Mouse (Mus musculus) gastrocnemius, postnatal 36 days (tissue): Measurements from ENCODE around the gene Defb36. TPM values are rescaled to one million over a fixed set of nuclear protein-coding genes. Genes with fewer than 3 reads are reported as not detected.

ENCODE experiments used
- DNase-seq, 2 experiments: peaks; one replicate each; pipeline ENCODE4 v3.0.0; 2022
- intact Hi-C: fragments of 180-260 bp; cut with DNase I; formaldehyde crosslinking; loops from one replicate; pipeline ENCODE4 v1.15.1; 2025
- long read RNA-seq, 2 experiments: library from polyadenylated mRNA; stranded (forward); transcript quantifications; one replicate each; pipeline ENCODE4 v2.0.0; 2021
- total RNA-seq, 2 experiments: library from RNA; stranded (reverse); gene quantifications; 2 replicates each; pipeline ENCODE4 v1.2.3; 2021

The Defb36 gene
- not detected for total RNA-seq
- long read RNA-seq, experiment 1 = 0 reads
- long read RNA-seq, experiment 2 = 0 reads

DNA sequence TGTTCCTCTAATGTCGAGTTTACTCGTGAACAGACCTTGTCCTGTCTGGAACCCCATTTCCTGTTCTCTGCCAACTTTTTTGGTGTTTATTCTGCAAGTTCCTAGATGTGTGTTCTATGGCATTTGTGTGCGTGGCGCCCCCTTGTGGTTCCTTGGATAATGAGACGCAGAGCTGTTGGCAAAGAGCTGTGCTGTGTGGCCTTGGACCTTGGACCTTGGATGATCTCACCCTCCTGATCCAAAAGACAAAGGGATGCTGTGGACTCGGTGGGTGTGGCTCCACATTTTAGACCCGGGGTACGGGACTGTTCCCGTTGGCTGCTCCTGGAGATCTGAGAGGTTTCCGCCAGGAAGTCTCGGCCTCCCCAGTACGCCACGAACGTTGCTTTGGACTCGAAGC is at the start of gene Defb36:
Gene Defb36 (plus strand): TSS at position 271 of the 400 bp plus-strand sequence.
- intact Hi-C loops = no loop called here
- DNase-seq = no peak

DNA sequence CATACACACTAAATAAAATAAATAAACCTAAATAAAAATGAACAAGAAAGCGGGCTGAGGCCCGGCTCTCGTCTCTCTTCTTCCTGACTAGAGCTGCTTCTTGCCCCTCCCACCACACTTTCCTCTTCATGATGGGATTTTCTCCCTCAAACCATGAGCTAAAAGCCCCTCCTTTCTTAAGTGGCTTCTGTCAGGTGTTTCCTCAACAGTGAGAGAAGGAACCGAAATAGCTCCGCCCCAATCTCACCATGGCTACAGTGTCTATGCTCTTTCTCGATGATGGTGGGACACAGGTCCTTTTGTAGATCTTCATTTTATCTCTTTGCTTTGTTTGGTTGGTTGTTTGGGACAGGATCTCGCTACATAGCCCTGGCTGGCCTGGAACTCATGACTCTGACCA is 47.5 kb upstream of the Defb36 start:
- intact Hi-C loops = no loop called here
- DNase-seq = no peak

DNA sequence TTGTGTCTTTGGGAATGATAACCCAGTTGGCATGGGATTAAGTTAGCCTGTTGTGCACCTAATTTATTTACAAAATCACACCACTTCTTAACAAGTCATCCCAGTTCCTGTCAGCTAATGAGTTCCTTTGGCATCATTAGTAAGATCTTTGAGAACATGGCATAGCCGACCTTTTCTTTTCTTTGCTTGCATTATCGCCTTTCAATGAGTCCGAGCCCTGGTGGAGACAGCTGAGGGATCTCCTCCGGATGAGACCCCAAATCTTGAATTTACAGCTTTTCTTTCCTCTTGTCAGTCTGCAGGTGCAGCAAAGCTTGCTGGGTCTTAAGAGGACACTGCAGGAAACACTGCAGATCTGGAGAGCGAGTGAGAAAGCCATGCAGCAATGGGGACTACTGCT is 35.1 kb upstream of the Defb36 start, which contains the start of gene Gm17416:
Gene Gm17416 (plus strand): TSS at position 301 of the 400 bp plus-strand sequence.
- DNase-seq = no peak
- intact Hi-C loops = no loop called here

DNA sequence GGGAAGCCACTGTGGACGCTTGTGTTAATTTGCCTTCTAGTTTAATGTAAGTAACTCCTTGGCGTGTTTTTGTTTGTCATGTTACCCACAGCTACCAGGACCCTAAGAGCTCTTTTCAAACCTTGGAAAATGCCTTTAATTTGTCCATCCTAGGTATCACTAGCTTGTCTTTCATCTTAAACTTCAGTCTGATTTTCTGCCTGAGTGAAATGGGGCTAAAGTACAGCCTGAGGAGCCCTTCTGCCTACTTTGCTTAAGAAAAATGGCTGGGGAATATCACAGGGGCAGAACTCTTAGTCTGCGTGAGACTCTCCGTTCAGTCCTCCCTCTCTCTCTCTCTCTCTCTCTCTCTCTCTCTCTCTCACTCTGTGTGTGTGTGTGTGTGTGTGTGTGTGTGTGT is 34.2 kb upstream of the Defb36 start:
- intact Hi-C loops = no loop called here
- no peak for DNase-seq

DNA sequence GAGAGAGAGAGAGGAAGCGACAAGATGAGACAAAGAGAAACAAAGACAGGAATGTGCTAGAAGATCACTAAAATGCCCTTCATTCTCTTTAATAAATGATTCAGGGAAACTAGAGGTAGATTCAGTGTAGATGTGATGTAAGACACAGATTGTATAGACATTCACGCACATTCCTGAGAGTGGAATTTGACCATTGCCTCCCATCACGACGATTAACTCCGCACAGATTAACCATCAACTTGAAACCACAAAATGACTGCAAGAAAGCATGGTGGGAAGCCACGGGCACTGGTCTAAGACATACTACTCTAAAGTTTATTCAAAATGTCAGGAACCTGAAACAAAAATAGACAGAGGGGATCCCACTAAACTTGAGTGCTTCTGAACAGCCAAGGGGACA is 33.8 kb upstream of the Defb36 start:
- DNase-seq = no peak
- intact Hi-C loops = no loop called here

DNA sequence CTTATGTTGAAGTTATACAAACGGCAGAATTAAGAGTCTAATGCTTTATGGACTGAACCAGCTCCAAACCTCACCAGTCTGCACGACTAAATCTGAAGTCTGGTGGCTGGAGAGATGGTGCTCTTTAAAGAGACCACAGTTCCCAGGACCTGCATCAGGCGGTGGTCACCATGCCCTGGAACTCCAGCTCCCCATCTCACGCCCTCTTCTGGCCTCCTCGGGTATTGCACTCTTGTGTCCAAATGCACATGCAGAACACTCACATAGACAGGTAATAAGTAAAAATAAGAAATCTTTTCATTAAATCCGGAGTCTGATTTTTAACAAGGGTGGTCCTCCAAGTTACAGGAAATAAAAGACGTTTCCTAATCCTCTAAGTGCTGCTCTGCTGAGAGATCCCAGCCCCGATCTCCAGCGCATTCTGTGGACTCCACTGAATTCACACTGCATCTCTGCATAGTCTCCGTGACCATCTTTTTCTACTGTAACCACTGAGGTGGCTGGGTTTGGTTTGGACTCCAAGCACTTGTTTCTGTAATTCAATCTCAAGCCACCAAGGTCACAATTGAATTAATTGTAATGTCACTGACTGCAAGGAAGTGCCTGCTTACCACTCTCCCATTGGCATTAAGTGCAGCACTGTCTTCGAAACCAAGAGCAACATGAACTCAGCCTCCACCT is 31.9 kb upstream of the Defb36 start, which contains the start of gene Defb21:
Gene Defb21 (plus strand): TSS at position 631 of the 681 bp plus-strand sequence.
- DNase-seq = no peak
- intact Hi-C loops = no loop called here

DNA sequence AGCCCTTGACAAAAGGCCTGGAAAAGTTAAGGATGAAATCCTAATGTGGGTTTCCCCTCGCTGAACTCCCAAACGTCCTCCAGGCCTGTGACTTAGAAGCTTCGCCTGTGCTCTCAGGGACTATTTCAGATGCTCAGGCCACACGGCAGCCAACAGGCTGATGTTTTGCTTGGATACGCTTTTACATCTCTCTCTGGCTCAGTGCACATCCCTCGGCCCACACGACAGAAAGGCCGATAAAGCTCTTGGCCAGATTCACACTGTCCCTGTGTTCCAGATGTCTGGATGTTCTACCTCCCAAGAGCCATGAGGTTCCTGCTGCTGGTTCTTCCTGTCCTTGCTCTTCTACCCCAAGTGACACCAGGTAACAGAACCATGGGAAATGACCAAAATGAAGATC is 30.6 kb upstream of the Defb36 start:
- intact Hi-C loops = no loop called here

DNA sequence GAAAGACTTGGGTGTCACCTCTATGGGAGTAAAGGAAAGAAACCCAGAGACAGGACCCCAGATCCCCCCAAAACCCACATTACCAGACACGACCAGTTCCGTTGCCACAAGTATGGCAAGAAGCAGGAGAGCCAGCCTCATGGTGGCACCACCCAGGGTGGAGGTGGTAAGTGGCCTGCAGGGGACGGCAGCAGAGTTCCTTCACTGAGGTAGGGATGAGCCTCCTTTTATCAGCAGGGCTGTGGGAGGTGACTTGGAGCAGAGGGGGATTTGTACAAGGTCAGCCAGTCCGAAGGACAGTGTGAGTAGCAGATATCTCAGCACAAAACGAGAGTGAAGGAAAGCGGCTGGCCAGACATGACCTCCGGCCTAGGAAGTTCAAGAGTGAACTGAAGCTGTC is 24.0 kb upstream of the Defb36 start, which contains the start of gene Defb19:
Gene Defb19 (minus strand): TSS at position 206 of the 400 bp plus-strand sequence.
- intact Hi-C loops = no loop called here
- no peak for DNase-seq

More for the DNA sequence above, 30.6 kb upstream of the Defb36 start:
- DNase-seq = no peak

DNA sequence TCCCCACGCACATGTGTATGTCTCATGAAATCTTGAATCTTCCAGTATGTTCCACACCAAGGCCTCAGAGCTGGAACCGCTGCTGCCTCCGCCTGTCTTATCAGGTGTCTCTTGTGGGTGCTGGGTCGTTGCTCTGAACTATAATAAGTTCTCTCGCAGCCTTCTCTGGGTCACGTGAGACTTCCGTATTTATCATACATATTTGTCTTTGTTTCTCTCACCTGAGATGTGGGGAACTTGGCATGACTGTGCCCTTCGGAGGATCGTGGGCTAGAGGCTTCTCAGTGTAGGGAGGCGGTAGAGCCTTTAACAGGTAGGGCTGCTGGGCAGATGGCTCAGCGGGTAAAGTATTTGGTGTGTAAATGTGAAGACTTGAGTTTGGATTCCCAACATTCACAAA is 23.5 kb upstream of the Defb36 start:
- intact Hi-C loops = no loop called here
- DNase-seq = no peak

DNA sequence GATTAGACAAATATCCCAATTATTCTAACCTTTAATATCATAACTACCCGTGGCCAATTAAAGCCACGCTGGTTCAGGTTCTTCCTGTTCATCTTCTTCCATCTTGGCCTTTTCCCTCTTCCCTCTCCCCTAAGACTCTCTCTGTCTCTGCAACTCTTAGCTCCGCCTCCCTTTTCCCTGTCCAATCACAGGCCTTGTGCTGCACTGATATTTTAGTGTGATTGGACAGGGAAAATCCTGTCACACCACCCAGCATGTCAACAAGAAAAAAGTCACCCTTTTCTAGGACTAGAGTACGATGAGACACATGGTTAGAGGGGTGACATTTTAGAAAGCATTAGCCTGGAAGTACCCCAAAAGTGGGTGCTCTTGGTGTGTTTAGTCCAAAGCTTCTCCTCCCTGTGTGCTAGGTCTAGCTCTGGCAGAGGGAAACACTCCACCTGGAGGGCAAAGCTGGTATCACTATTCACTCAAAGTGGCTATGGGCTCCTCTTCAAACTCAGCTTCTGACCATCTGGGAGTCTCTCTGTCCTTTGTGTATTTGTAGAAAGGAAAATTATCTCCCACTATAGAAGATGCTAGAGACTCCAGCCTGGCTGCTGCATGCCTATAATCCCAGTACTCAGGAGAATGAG is 17.1 kb upstream of the Defb36 start:
- DNase-seq = no peak
- intact Hi-C loops = no loop called here

DNA sequence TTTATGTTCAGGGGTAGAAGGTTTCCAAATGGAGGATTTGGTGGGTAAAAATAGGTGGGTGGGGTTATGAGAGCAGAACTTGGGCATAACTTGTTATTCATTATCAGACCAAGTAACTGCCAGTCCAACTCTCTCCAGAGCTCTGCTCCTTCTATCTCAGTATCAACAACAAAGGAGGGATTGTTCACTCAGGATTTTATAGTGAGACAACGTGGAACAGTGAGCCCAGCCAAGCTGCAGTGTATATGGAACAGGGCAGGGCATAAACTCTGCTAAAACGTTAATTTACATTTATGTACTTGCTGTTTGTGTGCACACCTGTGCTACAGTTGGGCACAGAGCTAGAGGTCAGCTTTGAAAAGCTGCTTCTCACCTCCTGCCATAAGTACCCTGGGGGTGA is 15.7 kb upstream of the Defb36 start:
- DNase-seq = no peak
- intact Hi-C loops = no loop called here

DNA sequence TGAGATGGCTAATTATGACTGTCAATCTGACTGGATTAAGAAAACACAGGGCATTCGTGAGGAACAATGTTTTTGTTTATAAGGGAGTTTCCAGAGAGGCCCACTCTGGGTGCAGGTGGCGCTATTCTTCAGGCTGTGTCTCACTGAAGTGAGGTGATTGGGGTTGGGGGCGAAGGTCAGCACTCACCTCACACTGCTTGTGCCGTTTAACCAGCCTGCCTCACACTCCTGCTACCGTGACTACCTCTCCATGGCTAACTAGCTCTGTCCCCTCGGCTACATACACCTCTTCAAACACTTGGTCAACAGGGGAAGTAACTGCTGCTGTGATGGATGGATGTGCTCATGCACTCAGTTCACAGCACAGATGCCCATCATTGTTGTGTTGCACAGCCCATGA is 15.1 kb upstream of the Defb36 start:
- intact Hi-C loops = no loop called here
- DNase-seq = no peak

DNA sequence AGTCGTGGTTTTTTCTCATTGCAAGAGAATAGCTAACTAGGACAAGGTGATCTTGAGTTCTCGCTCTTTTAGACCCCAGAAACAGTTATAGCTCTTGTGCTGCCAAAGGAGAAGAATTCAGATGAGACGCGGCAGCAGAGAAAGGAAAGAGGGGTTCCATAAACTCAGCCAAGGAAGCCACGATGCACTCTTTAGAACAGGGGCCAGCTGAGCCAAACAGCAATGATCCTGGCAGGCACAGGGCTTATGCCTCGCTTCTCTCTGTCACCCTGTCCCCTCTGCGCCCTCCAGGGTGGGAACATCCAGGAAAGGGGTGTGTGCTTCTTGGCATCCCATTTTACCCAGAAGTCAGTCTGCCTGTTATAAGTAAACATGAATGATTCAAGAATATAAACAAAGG is 4.8 kb upstream of the Defb36 start, which contains the start of gene Defb45:
Gene Defb45 (minus strand): TSS at position 101 of the 400 bp plus-strand sequence.
- intact Hi-C loops = no loop called here
- DNase-seq = no peak

DNA sequence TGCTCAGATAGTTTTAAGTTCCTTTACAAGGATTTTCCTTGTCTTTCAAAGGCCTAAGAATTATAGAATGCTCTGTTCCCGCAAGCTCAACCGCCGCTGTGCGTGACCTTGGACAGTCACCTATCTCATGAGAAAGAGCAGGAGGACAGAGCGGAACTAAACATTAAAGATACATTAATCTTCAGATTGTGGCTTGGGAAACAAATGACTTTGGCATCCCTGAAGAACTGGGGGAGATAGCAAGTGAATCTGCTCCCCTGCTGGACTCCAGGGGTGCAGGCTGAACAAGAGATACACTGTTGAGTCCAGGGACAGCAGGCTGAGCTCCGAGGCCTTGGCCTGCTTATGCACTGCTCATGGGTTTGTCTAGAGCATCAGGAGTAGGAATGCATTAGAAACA is 4.1 kb upstream of the Defb36 start:
- intact Hi-C loops = no loop called here
- no peak for DNase-seq

DNA sequence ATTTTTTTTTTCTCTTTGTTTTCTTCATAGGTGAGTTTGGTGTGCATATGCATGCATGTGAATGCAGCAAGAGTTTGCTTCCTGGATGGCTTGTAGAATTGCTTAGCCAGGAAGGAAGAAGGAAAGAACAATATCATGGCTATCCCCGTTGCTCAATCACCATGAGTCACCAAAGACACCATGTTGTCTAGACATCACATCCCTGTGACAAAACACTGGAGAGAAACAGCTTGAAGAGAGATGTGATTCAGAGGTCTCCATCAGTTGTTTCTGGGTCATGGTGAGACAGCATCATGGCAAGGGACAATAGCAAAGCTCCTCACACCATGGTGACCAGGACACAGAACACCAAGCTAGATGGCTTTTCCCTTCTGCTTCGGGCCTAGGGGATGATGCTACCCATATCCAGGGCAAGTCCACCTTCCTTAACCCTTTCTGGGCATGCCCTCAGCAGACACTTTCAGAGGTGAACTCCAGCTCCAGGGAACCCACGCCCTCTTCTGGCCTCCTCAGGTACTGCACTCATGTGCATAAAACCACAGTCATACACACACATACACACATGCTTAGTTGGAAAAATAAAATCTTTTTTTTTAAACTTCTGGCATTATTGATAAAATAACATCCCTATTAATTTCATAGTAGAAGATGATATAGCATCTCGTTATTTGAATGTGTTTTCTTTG is 2.7 kb upstream of the Defb36 start:
- intact Hi-C loops = no loop called here

DNA sequence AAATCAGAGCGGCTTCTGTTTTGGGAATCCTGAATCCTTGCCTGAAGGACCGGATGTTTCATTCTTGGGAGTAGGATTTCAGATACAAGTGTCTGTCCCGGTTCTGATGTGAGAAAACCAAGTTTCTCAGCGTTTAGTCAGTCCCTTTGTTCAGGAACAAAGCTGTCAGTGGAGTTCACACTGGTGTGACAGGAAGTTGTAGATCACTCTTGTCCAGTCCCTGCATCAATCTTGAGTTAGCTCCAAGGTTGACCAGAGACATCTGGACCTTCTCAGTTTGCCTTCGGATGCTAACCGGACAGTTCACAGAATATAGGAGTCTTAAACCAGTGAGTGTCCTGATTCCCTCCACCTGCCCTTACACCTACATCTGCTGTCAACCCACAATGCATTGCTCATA is 3.6 kb downstream of the Defb36 start:
- intact Hi-C loops = no loop called here
- DNase-seq = no peak

More for the DNA sequence above, 2.7 kb upstream of the Defb36 start:
- DNase-seq = no peak

DNA sequence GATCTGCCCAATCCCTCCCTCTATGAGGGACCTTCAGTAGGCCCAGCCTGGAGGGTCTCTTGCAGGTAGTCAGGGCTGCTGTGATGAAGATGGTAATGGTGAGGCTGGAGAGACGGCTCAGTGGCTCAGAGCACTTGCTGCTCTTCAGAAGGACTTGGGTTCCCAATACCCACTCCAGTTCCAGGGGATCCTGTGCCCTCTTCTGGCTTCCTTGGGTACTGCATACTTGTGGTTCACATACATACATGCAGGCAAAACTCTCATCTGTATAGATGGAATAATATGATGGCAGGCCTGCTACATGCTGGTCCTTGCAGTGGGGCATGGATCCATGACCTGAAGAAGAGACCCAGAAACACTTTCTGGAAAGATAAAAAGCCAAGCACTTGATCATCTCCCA is 4.6 kb downstream of the Defb36 start:
- DNase-seq = no peak
- intact Hi-C loops = no loop called here

DNA sequence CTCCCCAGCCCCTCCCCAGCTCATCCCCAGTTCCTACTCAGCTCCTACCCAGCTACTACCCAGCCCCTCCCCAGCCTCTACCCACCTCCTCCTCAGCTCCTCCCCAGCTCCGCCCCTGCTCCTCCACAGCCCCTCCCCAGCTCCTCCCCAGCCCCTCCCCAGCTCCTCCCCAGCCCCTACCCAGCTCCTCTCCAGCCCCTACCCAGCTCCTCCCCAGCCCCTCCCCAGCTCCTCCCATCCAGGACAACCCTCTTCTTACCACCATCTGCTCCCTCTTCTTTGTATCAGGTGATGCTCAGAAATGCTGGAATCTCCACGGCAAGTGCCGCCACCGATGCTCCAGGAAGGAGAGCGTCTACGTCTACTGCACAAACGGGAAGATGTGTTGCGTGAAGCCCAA is 8.1 kb downstream of the Defb36 start:
- intact Hi-C loops = no loop called here
- no peak for DNase-seq

DNA sequence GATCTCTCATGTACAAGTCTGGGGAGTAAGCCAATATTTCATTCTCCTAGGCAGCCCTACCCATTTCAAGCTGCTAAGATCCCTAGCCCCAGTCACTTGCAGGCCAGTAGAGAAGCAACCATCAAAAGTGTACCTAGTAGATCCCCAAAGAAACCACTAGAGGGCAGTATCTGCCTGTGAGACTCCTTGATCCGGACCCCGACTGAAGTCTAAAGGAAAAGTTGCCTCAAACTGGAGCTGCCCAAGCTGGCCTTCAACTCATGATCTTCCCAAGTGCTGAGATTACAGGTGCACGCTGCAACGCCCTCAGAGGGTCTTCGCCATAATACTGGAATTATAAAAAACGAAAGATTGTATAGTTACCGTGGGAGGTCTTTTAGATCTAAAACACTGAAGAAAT is 11.4 kb downstream of the Defb36 start:
- intact Hi-C loops = loop anchor here (2.0 kb wide), 1 partner anchor 43 kb away; no protein-coding TSS in a partner anchor
- DNase-seq = no peak

DNA sequence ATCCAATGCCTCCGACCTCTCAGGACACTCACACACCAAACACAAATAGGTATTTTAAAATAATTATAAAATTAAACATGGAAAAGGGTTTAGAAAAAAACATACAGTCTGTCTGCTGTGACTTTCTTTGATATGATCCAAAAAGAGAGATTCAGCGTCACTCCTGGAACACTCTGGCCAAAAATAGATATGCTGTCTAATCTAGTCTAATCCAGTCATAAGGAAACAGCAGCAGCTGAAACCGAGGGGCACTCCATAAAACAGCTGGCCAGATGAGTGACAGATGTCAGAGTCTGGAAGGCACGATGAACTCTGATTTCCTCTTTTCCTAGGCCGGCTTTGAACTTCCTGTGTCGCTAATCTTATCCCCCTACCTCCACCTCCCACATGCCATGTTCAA is 12.3 kb downstream of the Defb36 start:
- no peak for DNase-seq
- intact Hi-C loops = no loop called here

DNA sequence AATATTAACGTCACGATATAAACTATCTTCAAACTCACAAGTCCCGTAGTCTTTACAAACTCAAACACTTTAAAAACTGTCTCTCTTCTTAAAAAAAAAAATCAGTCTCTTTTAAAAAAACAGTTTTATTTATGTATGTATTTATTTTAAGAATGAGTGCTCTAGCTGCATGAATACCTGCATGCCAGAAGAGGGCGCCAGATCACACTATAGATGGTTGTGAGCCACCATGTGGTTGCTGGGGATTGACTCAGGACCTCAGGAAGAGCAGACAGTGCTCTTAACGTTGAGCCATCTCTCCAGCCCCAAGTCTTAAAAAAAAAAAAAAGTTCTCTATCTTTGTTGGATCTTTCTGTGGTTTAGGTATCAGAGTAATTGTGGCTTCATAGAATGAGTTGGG is 13.2 kb downstream of the Defb36 start:
- intact Hi-C loops = no loop called here
- DNase-seq = no peak
